Mouse (Mus musculus): ENCODE data around the gene Ift81. TPM values are rescaled to one million over a fixed set of nuclear protein-coding genes. Genes with fewer than 3 reads are reported as not detected.

The Ift81 gene
- polyA plus RNA-seq, 1 experiment from 2014 or later = 2.7 TPM

GRCm38 (mm10) chr5:122572001-122572400, 42.3 kb downstream of the Ift81 start:
- no peak overlapping the region for H3K9ac ChIP-seq (replicated peaks)
- WGBS (ENCODE audit: insufficient replicate concordance) = 63% methylated on average over 5 of the region's 5 CpGs

GRCm38 (mm10) chr5:122566626-122567025, 47.7 kb downstream of the Ift81 start:
- TF ChIP-seq EP300 (IDR thresholded peaks at IDR 0.05; ENCODE audit: low read depth) = no peak
- TF ChIP-seq CTCF (IDR thresholded peaks at IDR 0.05; ENCODE audit: low read depth) = no peak
- WGBS (ENCODE audit: insufficient replicate concordance) = 81% methylated on average over 8 of the region's 8 CpGs
- no peak for ATAC-seq

More at GRCm38 (mm10) chr5:122572001-122572400, 42.3 kb downstream of the Ift81 start:
- Histone ChIP-seq H3K36me3 (replicated peaks; ENCODE audit: insufficient read depth, low read length) (no peaks in the 10 kb centered on the region), H3K27ac (ENCODE audit: low read depth) (no peak overlapping the region), H3K4me2 (ENCODE audit: low read depth, low read length) (no peak overlapping the region), H3K4me1 (ENCODE audit: insufficient read depth) (no peaks in the 10 kb centered on the region), H3K9me3 (ENCODE audit: low read length) (no peaks in the 10 kb centered on the region), H3K4me3 (ENCODE audit: low read depth, low read length) (no peak overlapping the region), H3K27me3 (ENCODE audit: insufficient read depth, low read length) (no peaks in the 10 kb centered on the region)
- DNase-seq = no peak
- no peak for ATAC-seq
- TF ChIP-seq EP300 (IDR thresholded peaks at IDR 0.05; ENCODE audit: low read depth) = no peak
- TF ChIP-seq CTCF (IDR thresholded peaks at IDR 0.05; ENCODE audit: low read depth) = no peak

DNA sequence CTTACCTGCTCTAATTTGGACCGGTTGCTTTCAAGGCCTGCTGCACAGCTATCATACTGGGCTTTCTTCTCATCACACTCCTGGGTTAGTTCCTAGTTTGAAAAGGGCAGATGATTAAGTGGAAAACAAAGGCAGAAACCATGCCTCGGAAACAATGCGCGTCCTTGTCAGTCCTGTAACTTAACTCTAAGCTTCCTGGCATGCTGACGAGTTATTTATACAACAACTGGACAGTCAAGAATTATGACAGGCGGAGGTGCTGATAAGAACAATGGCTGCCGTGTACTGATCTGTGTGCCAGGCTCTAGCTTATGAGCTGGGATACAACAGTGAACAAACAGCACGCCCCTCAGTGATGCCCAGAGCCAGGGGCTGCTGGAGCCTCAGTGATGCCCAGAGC, 53.7 kb downstream of the Ift81 start:
- no peak for TF ChIP-seq EP300 (IDR thresholded peaks at IDR 0.05; ENCODE audit: low read depth)
- TF ChIP-seq CTCF (IDR thresholded peaks at IDR 0.05; ENCODE audit: low read depth) = no peak
- 56% methylated on average over 8 of the region's 8 CpGs for WGBS (ENCODE audit: insufficient replicate concordance)
- Histone ChIP-seq H3K27ac (ENCODE audit: low read depth) (no peak overlapping the region), H3K9me3 (ENCODE audit: low read length) (no peaks in the 10 kb centered on the region), H3K36me3 (replicated peaks; ENCODE audit: insufficient read depth, low read length) (no peaks in the 10 kb centered on the region), H3K4me1 (ENCODE audit: insufficient read depth) (no peaks in the 10 kb centered on the region), H3K4me2 (ENCODE audit: low read depth, low read length) (no peak overlapping the region), H3K27me3 (ENCODE audit: insufficient read depth, low read length) (no peaks in the 10 kb centered on the region), H3K9ac (replicated peaks) (no peak overlapping the region), H3K4me3 (ENCODE audit: low read depth, low read length) (no peak overlapping the region)
- ATAC-seq (no peak), DNase-seq (no peak)

More at GRCm38 (mm10) chr5:122566626-122567025, 47.7 kb downstream of the Ift81 start:
- no peak overlapping the region for H3K9ac ChIP-seq (replicated peaks)
- H3K4me2 ChIP-seq (ENCODE audit: low read depth, low read length) = no peak overlapping the region
- no peaks in the 10 kb centered on the region for H3K36me3 ChIP-seq (replicated peaks; ENCODE audit: insufficient read depth, low read length)
- no peak overlapping the region for H3K4me3 ChIP-seq (ENCODE audit: low read depth, low read length)
- no peaks in the 10 kb centered on the region for H3K9me3 ChIP-seq (ENCODE audit: low read length)
- H3K27ac ChIP-seq (ENCODE audit: low read depth) = no peak overlapping the region
- no peak for DNase-seq
- H3K27me3 ChIP-seq (ENCODE audit: insufficient read depth, low read length) = no peaks in the 10 kb centered on the region
- no peaks in the 10 kb centered on the region for H3K4me1 ChIP-seq (ENCODE audit: insufficient read depth)

DNA sequence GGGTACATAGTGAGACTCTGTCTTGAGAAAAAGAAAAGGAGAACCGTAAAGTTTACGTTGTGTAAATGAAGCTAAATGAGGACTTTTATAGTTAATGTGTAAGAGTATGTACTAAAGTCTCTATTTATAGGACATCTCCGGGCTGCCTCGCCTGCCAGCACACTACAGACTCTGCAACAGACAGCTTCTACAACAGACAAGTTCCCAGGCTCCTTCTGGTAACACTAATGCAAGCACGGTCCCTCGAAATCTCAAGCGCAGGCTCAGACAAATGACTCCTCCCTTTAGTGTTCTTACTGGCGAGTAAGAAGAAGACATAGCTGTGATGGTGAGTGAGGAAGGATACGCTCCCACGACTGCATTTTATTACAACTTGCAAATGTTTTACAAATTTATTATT, 56.2 kb downstream of the Ift81 start:
- ATAC-seq (no peak), DNase-seq (no peak)
- H3K36me3 ChIP-seq (replicated peaks; ENCODE audit: insufficient read depth, low read length) = no peaks in the 10 kb centered on the region
- H3K27me3 ChIP-seq (ENCODE audit: insufficient read depth, low read length) = no peaks in the 10 kb centered on the region
- no peaks in the 10 kb centered on the region for H3K9me3 ChIP-seq (ENCODE audit: low read length)
- 0 out of 2 replicates have a peak, but pooled peaks cover 2% of the 10 kb centered on the region for H3K4me1 ChIP-seq (ENCODE audit: insufficient read depth)
- no peak overlapping the region for H3K27ac ChIP-seq (ENCODE audit: low read depth)
- 85% methylated on average over 10 of the region's 10 CpGs for WGBS (ENCODE audit: insufficient replicate concordance)
- H3K9ac ChIP-seq (replicated peaks) = no peak overlapping the region
- TF ChIP-seq CTCF (IDR thresholded peaks at IDR 0.05; ENCODE audit: low read depth) (no peak), EP300 (IDR thresholded peaks at IDR 0.05; ENCODE audit: low read depth) (no peak)
- H3K4me3 ChIP-seq (ENCODE audit: low read depth, low read length) = no peak overlapping the region
- no peak overlapping the region for H3K4me2 ChIP-seq (ENCODE audit: low read depth, low read length)

- DNase-seq (no peak), ATAC-seq (no peak)
- H3K4me1 ChIP-seq (ENCODE audit: insufficient read depth) = 0 out of 2 replicates have a peak, but pooled peaks cover 2% of the 10 kb centered on the region
- TF ChIP-seq EP300 (IDR thresholded peaks at IDR 0.05; ENCODE audit: low read depth) (no peak), CTCF (IDR thresholded peaks at IDR 0.05; ENCODE audit: low read depth) (no peak)
- H3K9me3 ChIP-seq (ENCODE audit: low read length) = no peaks in the 10 kb centered on the region
- no peak overlapping the region for H3K4me3 ChIP-seq (ENCODE audit: low read depth, low read length)
- H3K9ac ChIP-seq (replicated peaks) = no peak overlapping the region
- 33% methylated on average over 2 of the region's 2 CpGs for WGBS (ENCODE audit: insufficient replicate concordance)
- H3K36me3 ChIP-seq (replicated peaks; ENCODE audit: insufficient read depth, low read length) = no peaks in the 10 kb centered on the region
- no peak overlapping the region for H3K4me2 ChIP-seq (ENCODE audit: low read depth, low read length)
- no peak overlapping the region for H3K27ac ChIP-seq (ENCODE audit: low read depth)
- no peaks in the 10 kb centered on the region for H3K27me3 ChIP-seq (ENCODE audit: insufficient read depth, low read length)
Measured at GRCm38 (mm10) chr5:122555107-122555506, 59.2 kb downstream of the Ift81 start.

GRCm38 (mm10) chr5:122552638-122553037, 61.7 kb downstream of the Ift81 start:
- no peak overlapping the region for H3K4me2 ChIP-seq (ENCODE audit: low read depth, low read length)
- 75% methylated on average over 9 of the region's 9 CpGs for whole genome bisulfite sequencing (ENCODE audit: insufficient replicate concordance)

DNA sequence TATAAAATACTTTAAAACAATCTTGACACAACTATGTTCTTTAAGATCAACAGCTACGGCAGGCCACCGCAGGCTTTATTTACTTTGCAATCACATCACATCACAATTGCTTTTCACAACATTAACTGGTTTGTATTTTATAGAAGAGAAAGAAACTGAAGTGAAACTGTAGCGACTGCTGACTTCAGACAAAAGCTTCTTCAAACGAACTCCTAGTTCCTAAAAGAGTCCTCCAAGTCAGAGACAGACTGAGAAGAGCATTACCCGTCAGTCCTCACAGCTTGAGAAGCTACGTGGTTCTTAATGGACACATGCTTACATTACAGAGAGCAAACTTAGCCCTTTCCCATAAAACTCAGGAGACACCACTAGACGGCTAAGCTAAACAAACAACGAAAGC, 63.9 kb downstream of the Ift81 start:
- ATAC-seq = no peak

More at GRCm38 (mm10) chr5:122552638-122553037, 61.7 kb downstream of the Ift81 start:
- H3K9me3 ChIP-seq (ENCODE audit: low read length) = no peaks in the 10 kb centered on the region
- no peaks in the 10 kb centered on the region for H3K27me3 ChIP-seq (ENCODE audit: insufficient read depth, low read length)
- DNase-seq (no peak), ATAC-seq (no peak)
- peaks cover 17% of the 10 kb centered on the region for H3K4me1 ChIP-seq (ENCODE audit: insufficient read depth)
- H3K36me3 ChIP-seq (replicated peaks; ENCODE audit: insufficient read depth, low read length) = no peaks in the 10 kb centered on the region
- no peak overlapping the region for H3K9ac ChIP-seq (replicated peaks)
- TF ChIP-seq CTCF (IDR thresholded peaks at IDR 0.05; ENCODE audit: low read depth) (no peak), EP300 (IDR thresholded peaks at IDR 0.05; ENCODE audit: low read depth) (no peak)
- no peak overlapping the region for H3K27ac ChIP-seq (ENCODE audit: low read depth)
- no peak overlapping the region for H3K4me3 ChIP-seq (ENCODE audit: low read depth, low read length)

More for the DNA sequence above, 63.9 kb downstream of the Ift81 start:
- Histone ChIP-seq H3K4me2 (ENCODE audit: low read depth, low read length) (no peak overlapping the region), H3K9ac (replicated peaks) (no peak overlapping the region), H3K4me1 (ENCODE audit: insufficient read depth) (peaks cover 20% of the 10 kb centered on the region), H3K4me3 (ENCODE audit: low read depth, low read length) (no peak overlapping the region), H3K9me3 (ENCODE audit: low read length) (no peaks in the 10 kb centered on the region), H3K27me3 (ENCODE audit: insufficient read depth, low read length) (no peaks in the 10 kb centered on the region), H3K36me3 (replicated peaks; ENCODE audit: insufficient read depth, low read length) (no peaks in the 10 kb centered on the region), H3K27ac (ENCODE audit: low read depth) (no peak overlapping the region)
- DNase-seq = no peak
- TF ChIP-seq CTCF (IDR thresholded peaks at IDR 0.05; ENCODE audit: low read depth) (no peak), EP300 (IDR thresholded peaks at IDR 0.05; ENCODE audit: low read depth) (no peak)
- WGBS (ENCODE audit: insufficient replicate concordance) = 59% methylated on average over 8 of the region's 8 CpGs
